Mouse (Mus musculus): ENCODE measurements around the gene Ctc1. TPM values are rescaled to one million over a fixed set of nuclear protein-coding genes. Genes with fewer than 3 reads are reported as not detected.

The Ctc1 gene
- polyA plus RNA-seq, 1 experiment: 47.0 TPM

DNA sequence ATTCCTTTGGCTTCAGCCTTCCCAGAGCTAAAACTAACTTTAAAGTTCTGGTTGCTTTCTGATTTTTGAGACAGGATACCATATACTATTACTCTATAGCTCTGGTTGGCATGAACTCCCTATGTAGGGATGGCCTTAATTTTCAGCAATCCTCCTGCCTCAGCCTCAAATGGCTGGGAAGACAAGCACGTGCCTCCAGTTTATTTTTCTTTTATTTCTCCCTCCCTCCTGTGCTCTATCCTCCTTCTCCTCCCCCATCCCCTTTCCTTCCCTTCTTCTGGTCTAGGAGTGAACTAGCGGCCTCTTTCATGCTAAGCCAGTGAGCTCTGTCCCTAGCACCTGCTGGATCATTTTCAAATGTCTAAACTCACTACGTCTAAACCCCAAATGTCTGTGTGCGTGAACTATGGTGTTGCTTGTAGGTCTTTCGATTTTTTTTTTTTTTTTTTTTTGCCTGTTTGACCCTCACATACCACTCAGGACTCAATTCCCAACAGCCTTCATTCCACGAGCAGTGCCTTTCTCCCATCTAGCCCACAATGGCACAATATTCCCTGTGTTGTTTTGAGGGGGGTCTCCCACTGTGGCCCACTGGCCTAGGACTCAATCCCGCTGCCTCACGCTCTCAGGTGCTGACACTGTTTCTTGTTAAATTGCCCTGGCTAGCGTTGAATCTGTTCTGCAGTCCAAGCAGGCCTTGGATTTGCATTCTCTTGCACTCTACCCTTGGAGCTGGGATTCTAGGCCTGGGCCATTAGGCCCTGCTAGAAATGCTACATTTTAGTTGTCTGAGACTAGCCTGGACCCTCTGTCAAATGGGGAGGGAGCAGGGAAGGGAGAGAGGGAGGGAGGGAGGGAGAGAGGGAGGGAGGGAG, 48.8 kb downstream of the Ctc1 start:
- no peak overlapping the region for H3K27ac ChIP-seq (ENCODE audit: insufficient read depth, low read length)
- TF ChIP-seq POLR2A (IDR thresholded peaks at IDR 0.05; ENCODE audit: extremely low read depth, insufficient read depth, low read length): no peak
- TF ChIP-seq CTCF (IDR thresholded peaks at IDR 0.05; ENCODE audit: extremely low read depth, insufficient read depth, low read length): no peak

DNA sequence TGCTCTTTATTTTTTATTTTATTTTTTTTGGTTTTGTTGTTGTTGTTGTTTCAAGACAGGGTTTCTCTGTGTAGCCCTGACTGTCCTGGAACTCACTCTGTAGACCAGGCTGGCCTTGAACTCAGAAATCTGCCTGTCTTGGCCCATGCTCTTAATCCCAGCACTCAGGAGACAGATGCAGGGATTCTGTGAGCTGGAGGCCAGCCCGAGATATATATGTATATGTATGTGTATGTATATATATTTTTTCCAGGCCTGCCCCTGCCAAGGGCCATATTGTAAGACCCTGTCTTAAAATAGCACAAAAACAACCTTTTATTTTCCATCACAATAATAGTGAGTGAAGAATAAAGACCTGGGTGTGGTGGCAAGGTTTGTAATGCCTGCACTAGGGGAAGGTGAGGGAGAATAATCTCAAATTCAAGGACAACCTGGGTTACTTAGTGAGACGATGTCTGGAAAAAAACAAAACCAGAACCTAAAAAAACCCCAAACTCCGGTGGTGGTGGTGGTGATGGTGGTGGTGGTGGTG, 49.7 kb downstream of the Ctc1 start:
- TF ChIP-seq POLR2A (IDR thresholded peaks at IDR 0.05; ENCODE audit: extremely low read depth, insufficient read depth, low read length): no peak
- TF ChIP-seq CTCF (IDR thresholded peaks at IDR 0.05; ENCODE audit: extremely low read depth, insufficient read depth, low read length): no peak
- H3K27ac ChIP-seq (ENCODE audit: insufficient read depth, low read length): no peak overlapping the region
- H3K4me1 ChIP-seq (ENCODE audit: control insufficient read depth, insufficient read depth, low read length): no peaks in the 10 kb centered on the region
- H3K4me3 ChIP-seq (ENCODE audit: insufficient read depth, low read length): no peak overlapping the region; the same call in 1 of the 2 replicates

More for the DNA sequence above, 48.8 kb downstream of the Ctc1 start:
- H3K4me3 ChIP-seq (ENCODE audit: insufficient read depth, low read length): peak overlapping the region; percentile 76
- no peaks in the 10 kb centered on the region for H3K4me1 ChIP-seq (ENCODE audit: control insufficient read depth, insufficient read depth, low read length)

DNA sequence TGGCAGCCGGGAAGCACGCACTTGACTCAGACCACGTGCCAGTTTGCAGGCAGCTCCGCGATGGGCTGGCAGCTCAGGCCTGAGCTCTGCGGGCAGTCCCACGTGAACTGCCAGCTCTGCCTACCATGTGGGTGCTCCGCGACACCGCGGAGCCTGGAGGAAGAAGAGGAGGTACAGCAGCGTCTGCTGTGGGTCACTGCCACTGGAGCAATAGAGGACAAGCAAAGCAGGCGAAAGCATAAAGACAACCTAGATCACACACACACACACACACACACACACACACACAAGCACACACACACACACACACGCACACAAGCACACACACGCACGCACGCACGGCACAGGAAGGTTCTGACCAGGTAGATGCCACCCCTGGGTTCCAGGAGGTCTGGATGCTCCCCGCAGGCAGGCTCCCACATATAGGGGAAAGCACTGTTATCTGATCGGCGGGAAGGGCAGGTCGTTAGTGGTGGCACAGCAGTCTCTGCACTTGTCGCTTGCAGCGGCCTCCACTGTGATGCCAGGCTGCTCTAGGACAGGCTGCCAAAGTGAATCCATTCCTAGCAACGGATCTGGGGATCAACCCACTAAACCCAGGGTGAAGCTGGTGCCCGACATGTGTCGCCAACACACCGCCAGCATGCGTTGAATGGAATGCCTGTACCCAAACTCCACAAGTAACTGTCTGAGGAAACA, 50.6 kb downstream of the Ctc1 start:
- TF ChIP-seq POLR2A (IDR thresholded peaks at IDR 0.05; ENCODE audit: extremely low read depth, insufficient read depth, low read length) (peak; percentile 64; the same call in 1 of the 2 replicates), CTCF (IDR thresholded peaks at IDR 0.05; ENCODE audit: extremely low read depth, insufficient read depth, low read length) (no peak)
- Histone ChIP-seq H3K27ac (ENCODE audit: insufficient read depth, low read length) (0 out of 2 replicates have a peak overlapping the region, but pooled peaks have one; percentile 18), H3K4me1 (ENCODE audit: control insufficient read depth, insufficient read depth, low read length) (no peaks in the 10 kb centered on the region; the same call in 1 of the 2 replicates), H3K4me3 (ENCODE audit: insufficient read depth, low read length) (peak overlapping the region; percentile 53)

DNA sequence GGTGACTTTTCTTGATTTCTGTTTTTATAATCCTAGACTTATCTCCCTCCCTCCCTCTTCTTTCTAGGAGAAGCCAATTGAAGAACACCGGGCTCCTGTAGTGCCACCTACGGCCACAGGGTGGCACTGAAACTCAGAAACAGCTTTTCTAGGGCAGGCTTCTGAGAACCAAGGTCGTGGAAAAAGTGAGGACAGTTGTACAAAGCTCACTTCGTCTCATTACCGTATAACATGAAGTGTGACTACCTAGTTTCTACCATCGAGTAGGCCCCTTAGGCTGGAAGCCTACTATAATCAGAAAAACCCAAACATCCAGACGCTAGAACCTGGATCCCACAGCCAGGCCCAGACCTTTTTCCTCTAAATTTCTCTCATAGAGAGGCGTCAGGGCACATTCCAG, 51.2 kb downstream of the Ctc1 start:
- no peaks in the 10 kb centered on the region; the same call in 1 of the 2 replicates for H3K4me1 ChIP-seq (ENCODE audit: control insufficient read depth, insufficient read depth, low read length)

DNA sequence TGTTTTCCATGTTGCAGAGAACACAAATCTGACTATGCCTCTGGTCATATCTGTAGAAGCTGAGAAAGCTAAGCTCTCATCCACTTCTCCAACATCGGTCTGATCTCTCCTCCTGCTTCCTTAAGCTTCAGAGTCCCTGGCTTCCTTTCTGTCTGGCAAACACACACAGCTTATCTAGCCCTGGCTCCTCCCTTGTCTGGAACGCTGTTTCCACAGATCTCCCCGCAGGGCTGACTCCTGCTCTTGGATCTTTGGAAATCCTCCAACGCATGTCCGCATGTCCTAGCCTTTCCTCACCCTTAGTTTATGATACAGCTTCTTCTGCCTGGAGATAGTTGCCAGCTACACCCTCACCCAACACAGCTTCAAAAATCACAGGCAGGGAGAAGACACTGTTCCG, 51.9 kb downstream of the Ctc1 start:
- H3K4me1 ChIP-seq (ENCODE audit: control insufficient read depth, insufficient read depth, low read length): peaks cover 2% of the 10 kb centered on the region
- no peak overlapping the region for H3K4me3 ChIP-seq (ENCODE audit: insufficient read depth, low read length)
- TF ChIP-seq POLR2A (IDR thresholded peaks at IDR 0.05; ENCODE audit: extremely low read depth, insufficient read depth, low read length) (no peak), CTCF (IDR thresholded peaks at IDR 0.05; ENCODE audit: extremely low read depth, insufficient read depth, low read length) (no peak)
- no peak overlapping the region for H3K27ac ChIP-seq (ENCODE audit: insufficient read depth, low read length)

More for the DNA sequence above, 51.2 kb downstream of the Ctc1 start:
- Histone ChIP-seq H3K4me3 (ENCODE audit: insufficient read depth, low read length) (peak overlapping the region; percentile 53; the same call in 1 of the 2 replicates), H3K27ac (ENCODE audit: insufficient read depth, low read length) (no peak overlapping the region)
- TF ChIP-seq CTCF (IDR thresholded peaks at IDR 0.05; ENCODE audit: extremely low read depth, insufficient read depth, low read length): peak; percentile 82
- no peak for TF ChIP-seq POLR2A (IDR thresholded peaks at IDR 0.05; ENCODE audit: extremely low read depth, insufficient read depth, low read length)

DNA sequence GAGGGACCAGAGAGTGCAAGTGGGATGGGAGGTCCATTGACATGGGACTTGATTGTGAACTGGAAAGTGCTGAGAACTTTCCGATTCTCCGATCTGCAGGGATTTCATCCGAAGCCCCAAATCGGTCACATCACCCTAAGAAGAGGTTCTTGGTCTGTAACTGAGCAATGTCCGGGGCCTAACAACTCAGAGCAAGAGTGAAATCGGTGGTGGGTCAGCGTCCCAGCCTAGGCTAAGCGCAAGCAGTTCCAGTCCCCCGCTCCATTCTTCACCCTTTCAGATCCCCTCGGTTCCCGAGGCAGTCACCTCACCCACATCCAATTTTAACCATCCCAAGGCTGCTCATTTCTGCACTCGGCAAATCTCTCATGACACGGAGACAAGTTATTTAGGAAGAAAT, 54.4 kb downstream of the Ctc1 start:
- TF ChIP-seq CTCF (IDR thresholded peaks at IDR 0.05; ENCODE audit: extremely low read depth, insufficient read depth, low read length): no peak
- no peak for TF ChIP-seq POLR2A (IDR thresholded peaks at IDR 0.05; ENCODE audit: extremely low read depth, insufficient read depth, low read length)
- Histone ChIP-seq H3K4me3 (ENCODE audit: insufficient read depth, low read length) (peak overlapping the region; percentile 60), H3K27ac (ENCODE audit: insufficient read depth, low read length) (peak overlapping the region; percentile 7), H3K4me1 (ENCODE audit: control insufficient read depth, insufficient read depth, low read length) (peaks cover 4% of the 10 kb centered on the region)

DNA sequence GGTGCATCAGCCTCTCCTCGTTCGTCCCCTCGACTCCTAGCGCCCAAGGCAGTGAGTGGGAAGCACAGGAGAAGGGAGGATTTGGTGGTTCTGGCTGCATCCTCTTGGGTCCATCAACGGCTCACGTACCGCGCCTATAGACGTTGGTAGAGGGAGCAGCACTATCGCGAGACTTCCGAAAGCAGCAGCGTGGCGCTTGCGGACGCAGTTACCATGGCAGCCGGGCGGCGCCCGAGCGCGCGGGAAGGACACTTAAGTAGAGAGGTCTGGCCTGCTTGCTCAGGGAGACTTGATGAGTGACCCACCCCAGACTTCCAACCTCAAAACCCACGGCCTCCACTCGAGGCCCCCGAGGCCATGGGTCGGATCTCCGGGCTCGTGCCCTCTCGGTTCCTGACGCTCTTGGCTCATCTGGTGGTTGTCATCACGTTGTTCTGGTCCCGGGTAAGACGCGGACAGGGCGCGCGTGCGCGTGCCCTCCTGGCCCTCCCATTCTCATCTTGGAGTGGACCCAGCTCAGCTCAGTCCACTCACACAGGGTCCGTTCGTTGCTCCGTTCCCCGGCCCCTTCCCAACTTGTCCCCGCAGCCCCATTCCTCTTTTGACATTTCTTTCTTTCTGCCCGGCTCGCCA, 55.0 kb downstream of the Ctc1 start, which contains the start of gene Tmem107:
Gene Tmem107, plus strand, starts transcription at position 217 of the 633 bp plus-strand sequence.
- peak; percentile 97 for TF ChIP-seq POLR2A (IDR thresholded peaks at IDR 0.05; ENCODE audit: extremely low read depth, insufficient read depth, low read length)
- no peak for TF ChIP-seq CTCF (IDR thresholded peaks at IDR 0.05; ENCODE audit: extremely low read depth, insufficient read depth, low read length)
- peak within 1 kb of the TSS; percentile 49 for H3K27ac ChIP-seq (ENCODE audit: insufficient read depth, low read length)
- peak within 1 kb of the TSS; percentile 60 for H3K4me3 ChIP-seq (ENCODE audit: insufficient read depth, low read length)
- H3K4me1 ChIP-seq (ENCODE audit: control insufficient read depth, insufficient read depth, low read length): peaks cover 4% of the 10 kb centered on the region

DNA sequence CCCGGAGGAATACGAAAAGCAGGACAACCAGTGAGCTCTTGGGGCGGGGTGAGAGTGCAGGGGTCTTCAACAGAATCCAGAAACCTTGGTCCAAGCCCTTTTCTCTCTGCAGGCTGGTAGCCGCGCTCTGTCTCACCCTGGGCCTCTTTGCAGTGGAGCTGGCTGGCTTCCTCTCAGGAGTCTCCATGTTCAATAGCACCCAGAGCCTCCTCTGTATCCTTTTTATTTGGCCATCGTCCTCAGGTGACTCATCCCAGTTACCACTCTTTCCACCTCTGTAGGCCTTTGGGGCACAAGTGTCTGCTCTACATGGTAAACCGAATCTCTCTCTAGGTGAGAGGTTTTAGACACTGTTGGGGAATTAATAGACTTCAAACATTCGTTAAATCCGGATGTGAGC, 55.6 kb downstream of the Ctc1 start:
- TF ChIP-seq CTCF (IDR thresholded peaks at IDR 0.05; ENCODE audit: extremely low read depth, insufficient read depth, low read length) (no peak), POLR2A (IDR thresholded peaks at IDR 0.05; ENCODE audit: extremely low read depth, insufficient read depth, low read length) (no peak)
- Histone ChIP-seq H3K4me3 (ENCODE audit: insufficient read depth, low read length) (peak overlapping the region; percentile 60), H3K4me1 (ENCODE audit: control insufficient read depth, insufficient read depth, low read length) (peaks cover 4% of the 10 kb centered on the region), H3K27ac (ENCODE audit: insufficient read depth, low read length) (peak overlapping the region; percentile 49)

DNA sequence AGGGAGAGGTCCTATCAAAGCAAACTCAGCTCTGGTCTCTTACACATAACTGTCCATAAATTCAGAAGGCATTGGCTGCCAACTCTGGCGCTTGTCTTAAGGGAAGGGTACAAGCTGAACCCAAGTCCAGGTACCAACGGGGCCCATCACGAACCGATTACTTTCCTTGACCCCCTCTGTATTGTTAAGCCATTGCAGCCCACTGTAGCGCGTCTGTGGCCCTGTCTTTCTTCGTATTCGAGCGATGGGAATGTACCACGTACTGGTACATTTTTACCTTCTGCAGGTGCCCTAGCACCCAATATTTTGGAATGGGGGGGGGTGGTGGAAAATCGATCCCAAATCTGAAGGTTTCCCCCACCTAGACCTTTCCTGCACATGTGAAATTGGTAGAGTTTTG, 56.5 kb downstream of the Ctc1 start:
- TF ChIP-seq CTCF (IDR thresholded peaks at IDR 0.05; ENCODE audit: extremely low read depth, insufficient read depth, low read length) (no peak), POLR2A (IDR thresholded peaks at IDR 0.05; ENCODE audit: extremely low read depth, insufficient read depth, low read length) (no peak)
- Histone ChIP-seq H3K4me3 (ENCODE audit: insufficient read depth, low read length) (no peak overlapping the region; the same call in 1 of the 2 replicates), H3K27ac (ENCODE audit: insufficient read depth, low read length) (no peak overlapping the region; the same call in 1 of the 2 replicates), H3K4me1 (ENCODE audit: control insufficient read depth, insufficient read depth, low read length) (peaks cover 4% of the 10 kb centered on the region)
